Mouse (Mus musculus) intestine, embryonic 15.5 days (tissue): ENCODE results near the gene Folr2. TPM values are rescaled to one million over a fixed set of nuclear protein-coding genes. Genes with fewer than 3 reads are reported as not detected.

ENCODE experiments used
- ATAC-seq: fragments of 200-750 bp; cut with Nextera tagmentation; 2 replicates; pipeline ENCODE4 v1.8.0; 2017; ENCODE audit warnings: moderate TSS enrichment, moderate library complexity
- H3K27ac ChIP-seq: fragments of 300-500 bp; sonication (generic); 2 replicates; pipeline ENCODE4 v1.5.1; 2015; ENCODE audit warnings: mild to moderate bottlenecking, inconsistent platforms
- H3K27me3 ChIP-seq: fragments of 300-500 bp; sonication (generic); replicated peaks from 2 replicates; pipeline ENCODE4 v1.6.1; 2015; ENCODE audit warnings: inconsistent platforms
- H3K36me3 ChIP-seq: fragments of 300-500 bp; sonication (generic); 2 replicates; pipeline ENCODE4 v1.6.1; 2015; ENCODE audit warnings: inconsistent platforms
- H3K4me1 ChIP-seq: fragments of 300-500 bp; sonication (generic); replicated peaks from 2 replicates; pipeline ENCODE4 v1.6.1; 2015; ENCODE audit warnings: inconsistent platforms
- H3K4me2 ChIP-seq: fragments of 300-500 bp; sonication (generic); replicated peaks from 2 replicates; pipeline ENCODE4 v1.6.1; 2015; ENCODE audit warnings: mild to moderate bottlenecking, inconsistent platforms
- H3K4me3 ChIP-seq: fragments of 300-500 bp; sonication (generic); replicated peaks from 2 replicates; pipeline ENCODE4 v1.5.1; 2015; ENCODE audit warnings: inconsistent platforms
- H3K9ac ChIP-seq: fragments of 300-500 bp; sonication (generic); 2 replicates; pipeline ENCODE4 v1.6.1; 2015; ENCODE audit warnings: inconsistent platforms
- H3K9me3 ChIP-seq: fragments of 300-500 bp; sonication (generic); 2 replicates; pipeline ENCODE4 v1.6.1; 2016; ENCODE audit warnings: inconsistent platforms
- WGBS: fragments of 180-500 bp; shearing (Covaris S2); methylation state at CpG from one replicate; pipeline ENCODE4 v1.1.7; 2015; 5-methylcytosine and 5-hydroxymethylcytosine counted together
- polyA plus RNA-seq: library from polyadenylated mRNA; unstranded; fragments of >200 nt; fragmentation: Nextera tagmentation; extraction: Ambion mirVana; gene quantifications from 2 replicates; pipeline ENCODE4 v1.2.1, GENCODE M21; 2015

Folr2 gene
- polyA plus RNA-seq, 1 experiment from 2014 or later: 2.3 TPM

GRCm38 (mm10) chr7:101862291-101862690 lies 5.3 kb upstream of the Folr2 start:
- ATAC-seq: no peak
- Histone ChIP-seq H3K9me3 (no peaks in the 10 kb centered on the region), H3K9ac (no peak overlapping the region), H3K27me3 (no peaks in the 10 kb centered on the region), H3K36me3 (no peaks in the 10 kb centered on the region), H3K4me1 (0 out of 2 replicates have a peak, but pooled peaks cover 6% of the 10 kb centered on the region), H3K4me2 (no peak overlapping the region), H3K27ac (no peak overlapping the region), H3K4me3 (no peak overlapping the region)
- WGBS: 67% methylated on average over 3 of the region's 3 CpGs

GRCm38 (mm10) chr7:101860978-101861377 lies 4.0 kb upstream of the Folr2 start:
- H3K9ac ChIP-seq: no peak overlapping the region

GRCm38 (mm10) chr7:101858362-101858761 lies 1.4 kb upstream of the Folr2 start:
- H3K27me3 ChIP-seq: no peaks in the 10 kb centered on the region
- no peak overlapping the region for H3K4me3 ChIP-seq
- no peaks in the 10 kb centered on the region for H3K36me3 ChIP-seq
- ATAC-seq: no peak
- H3K4me1 ChIP-seq: no peaks in the 10 kb centered on the region
- H3K9ac ChIP-seq: no peak overlapping the region
- H3K27ac ChIP-seq: no peak overlapping the region
- H3K9me3 ChIP-seq: no peaks in the 10 kb centered on the region
- 79% methylated on average over 9 of the region's 9 CpGs for WGBS
- H3K4me2 ChIP-seq: no peak overlapping the region

More at GRCm38 (mm10) chr7:101860978-101861377, 4.0 kb upstream of the Folr2 start:
- ATAC-seq: no peak
- Histone ChIP-seq H3K36me3 (no peaks in the 10 kb centered on the region), H3K4me2 (no peak overlapping the region), H3K9me3 (no peaks in the 10 kb centered on the region), H3K27me3 (no peaks in the 10 kb centered on the region), H3K4me1 (no peaks in the 10 kb centered on the region), H3K27ac (no peak overlapping the region), H3K4me3 (no peak overlapping the region)

- Histone ChIP-seq H3K4me1 (no peaks in the 10 kb centered on the region), H3K27ac (no peak overlapping the region), H3K9ac (no peak overlapping the region), H3K4me2 (no peak overlapping the region), H3K27me3 (no peaks in the 10 kb centered on the region), H3K36me3 (no peaks in the 10 kb centered on the region), H3K4me3 (no peak overlapping the region), H3K9me3 (no peaks in the 10 kb centered on the region)
- WGBS: 64% methylated on average over 2 of the region's 2 CpGs
- no peak for ATAC-seq
Measured at GRCm38 (mm10) chr7:101853816-101854215, 3.2 kb downstream of the Folr2 start.

- Histone ChIP-seq H3K9me3 (no peaks in the 10 kb centered on the region), H3K4me2 (no peak overlapping the region), H3K27me3 (no peaks in the 10 kb centered on the region), H3K4me3 (no peak overlapping the region), H3K9ac (no peak overlapping the region), H3K27ac (no peak overlapping the region), H3K4me1 (no peaks in the 10 kb centered on the region), H3K36me3 (no peaks in the 10 kb centered on the region)
- ATAC-seq: no peak
- 82% methylated on average over 6 of the region's 6 CpGs for WGBS
Measured at GRCm38 (mm10) chr7:101852846-101853245, 4.1 kb downstream of the Folr2 start.

- Histone ChIP-seq H3K9me3 (no peaks in the 10 kb centered on the region), H3K4me3 (no peak overlapping the region), H3K36me3 (no peaks in the 10 kb centered on the region), H3K27me3 (no peaks in the 10 kb centered on the region), H3K27ac (no peak overlapping the region), H3K9ac (no peak overlapping the region), H3K4me2 (no peak overlapping the region), H3K4me1 (no peaks in the 10 kb centered on the region)
- no peak for ATAC-seq
- WGBS: 84% methylated on average over 6 of the region's 6 CpGs
Measured at GRCm38 (mm10) chr7:101851689-101852088, 5.3 kb downstream of the Folr2 start.

- Histone ChIP-seq H3K27ac (no peak overlapping the region), H3K36me3 (no peaks in the 10 kb centered on the region), H3K9ac (no peak overlapping the region), H3K4me3 (no peak overlapping the region), H3K4me1 (no peaks in the 10 kb centered on the region), H3K4me2 (no peak overlapping the region), H3K9me3 (no peaks in the 10 kb centered on the region), H3K27me3 (no peaks in the 10 kb centered on the region)
- 81% methylated on average over 1 of the region's 1 CpGs for WGBS
- no peak for ATAC-seq
Measured at GRCm38 (mm10) chr7:101847934-101848333, 9.1 kb downstream of the Folr2 start.

GRCm38 (mm10) chr7:101844186-101844585 lies 12.8 kb downstream of the Folr2 start:
- 69% methylated on average over 6 of the region's 6 CpGs for WGBS
- Histone ChIP-seq H3K9ac (no peak overlapping the region), H3K27ac (no peak overlapping the region), H3K4me3 (no peak overlapping the region), H3K4me2 (no peak overlapping the region), H3K36me3 (no peaks in the 10 kb centered on the region), H3K4me1 (no peaks in the 10 kb centered on the region; the same call in 1 of the 2 replicates), H3K9me3 (no peaks in the 10 kb centered on the region), H3K27me3 (no peaks in the 10 kb centered on the region)
- no peak for ATAC-seq

GRCm38 (mm10) chr7:101837606-101838471 lies 19.2 kb downstream of the Folr2 start, which contains the start of gene Inppl1:
Inppl1 (minus strand) TSS chr7:101838229.
- H3K27ac ChIP-seq: peak within 1 kb of the TSS; percentile 95
- under 1% methylated on average over 64 of the region's 64 CpGs for WGBS
- H3K4me3 ChIP-seq: peak within 1 kb of the TSS; percentile 83
- H3K4me2 ChIP-seq: peak within 1 kb of the TSS; percentile 77
- peak within 1 kb of the TSS; percentile 99 for H3K9ac ChIP-seq
- H3K36me3 ChIP-seq: peaks cover 7% of the 10 kb centered on the region
- H3K9me3 ChIP-seq: no peaks in the 10 kb centered on the region
- H3K4me1 ChIP-seq: peaks cover 30% of the 10 kb centered on the region
- no peaks in the 10 kb centered on the region for H3K27me3 ChIP-seq
- peak; percentile 88 for ATAC-seq

GRCm38 (mm10) chr7:101837154-101837605 lies 19.8 kb downstream of the Folr2 start:
- Histone ChIP-seq H3K4me3 (peak overlapping the region; percentile 83), H3K9ac (peak overlapping the region; percentile 99), H3K27me3 (no peaks in the 10 kb centered on the region), H3K27ac (peak overlapping the region; percentile 95), H3K36me3 (peaks cover 14% of the 10 kb centered on the region), H3K4me1 (peaks cover 30% of the 10 kb centered on the region), H3K4me2 (peak overlapping the region; percentile 77), H3K9me3 (no peaks in the 10 kb centered on the region)
- ATAC-seq: peak; percentile 8
- under 1% methylated on average over 20 of the region's 20 CpGs for WGBS

- Histone ChIP-seq H3K4me3 (peak overlapping the region; percentile 83), H3K9me3 (no peaks in the 10 kb centered on the region), H3K27ac (peak overlapping the region; percentile 95), H3K27me3 (no peaks in the 10 kb centered on the region), H3K36me3 (peaks cover 20% of the 10 kb centered on the region), H3K9ac (peak overlapping the region; percentile 99), H3K4me1 (peaks cover 30% of the 10 kb centered on the region), H3K4me2 (peak overlapping the region; percentile 77)
- under 1% methylated on average over 63 of the region's 63 CpGs for WGBS
- peak; percentile 61 for ATAC-seq
Measured at GRCm38 (mm10) chr7:101836271-101837153, 20.5 kb downstream of the Folr2 start.

- no peak for ATAC-seq
- H3K4me2 ChIP-seq: peak overlapping the region; percentile 77
- WGBS: 29% methylated on average over 5 of the region's 5 CpGs
Measured at GRCm38 (mm10) chr7:101835457-101836109, 21.4 kb downstream of the Folr2 start.

More at GRCm38 (mm10) chr7:101835457-101836109, 21.4 kb downstream of the Folr2 start:
- Histone ChIP-seq H3K4me1 (peaks cover 30% of the 10 kb centered on the region), H3K36me3 (peaks cover 30% of the 10 kb centered on the region), H3K4me3 (peak overlapping the region; percentile 83), H3K9ac (peak overlapping the region; percentile 99), H3K27ac (peak overlapping the region; percentile 95), H3K27me3 (no peaks in the 10 kb centered on the region), H3K9me3 (no peaks in the 10 kb centered on the region)
